Mouse (Mus musculus): ENCODE data around the gene Mrrf. TPM values are rescaled to one million over a fixed set of nuclear protein-coding genes. Genes with fewer than 3 reads are reported as not detected.
"Not testable (repeated sequence)": the region's sequence is repeated elsewhere in the genome, so short reads cannot be mapped to it uniquely, and the experiment has no call there.

The Mrrf gene
- polyA plus RNA-seq, 1 experiment from 2014 or later, result 25.7 TPM

- Histone ChIP-seq H3K27me3 (no peaks in the 10 kb centered on the region), H3K36me3 (ENCODE audit: poor library complexity, severe bottlenecking) (peaks cover 28% of the 10 kb centered on the region), H3K4me1 (no peaks in the 10 kb centered on the region), H3K9ac (no peak overlapping the region), H3K27ac (no peak overlapping the region), H3K4me3 (no peak overlapping the region), H3K9me3 (replicated peaks) (no peaks in the 10 kb centered on the region), H3K4me2 (no peak overlapping the region)
- 94% methylated on average over 7 of the region's 7 CpGs for WGBS
- ATAC-seq, result no peak
Measured at GRCm38 (mm10) chr2:36148876-36149365, 12.7 kb downstream of the Mrrf start.

GRCm38 (mm10) chr2:36152401-36152800, 16.2 kb downstream of the Mrrf start:
- 94% methylated on average over 4 of the region's 4 CpGs for WGBS
- not testable (repeated sequence) for ATAC-seq

GRCm38 (mm10) chr2:36157461-36157860, 21.3 kb downstream of the Mrrf start:
- Histone ChIP-seq H3K4me3 (no peak overlapping the region), H3K4me1 (no peaks in the 10 kb centered on the region), H3K36me3 (ENCODE audit: poor library complexity, severe bottlenecking) (peaks cover 51% of the 10 kb centered on the region), H3K27me3 (no peaks in the 10 kb centered on the region), H3K27ac (no peak overlapping the region), H3K9me3 (replicated peaks) (no peaks in the 10 kb centered on the region), H3K9ac (no peak overlapping the region), H3K4me2 (no peak overlapping the region)
- 94% methylated on average over 1 of the region's 1 CpGs for WGBS
- ATAC-seq, result no peak

More at GRCm38 (mm10) chr2:36152401-36152800, 16.2 kb downstream of the Mrrf start:
- not testable (repeated sequence) for H3K4me1 ChIP-seq; H3K9ac ChIP-seq; H3K27ac ChIP-seq; H3K27me3 ChIP-seq; H3K9me3 ChIP-seq (replicated peaks); H3K4me2 ChIP-seq; H3K4me3 ChIP-seq
- H3K36me3 ChIP-seq (ENCODE audit: poor library complexity, severe bottlenecking), result peaks cover 42% of the 10 kb centered on the region

GRCm38 (mm10) chr2:36159336-36159735, 23.1 kb downstream of the Mrrf start:
- H3K4me2 ChIP-seq, result no peak overlapping the region
- no peak for ATAC-seq
- H3K9ac ChIP-seq, result no peak overlapping the region
- peaks cover 44% of the 10 kb centered on the region for H3K36me3 ChIP-seq (ENCODE audit: poor library complexity, severe bottlenecking)
- H3K9me3 ChIP-seq (replicated peaks), result no peaks in the 10 kb centered on the region
- 88% methylated on average over 4 of the region's 4 CpGs for WGBS
- no peaks in the 10 kb centered on the region for H3K4me1 ChIP-seq
- no peak overlapping the region for H3K4me3 ChIP-seq
- H3K27ac ChIP-seq, result no peak overlapping the region
- H3K27me3 ChIP-seq, result no peaks in the 10 kb centered on the region

GRCm38 (mm10) chr2:36167990-36168618, 31.9 kb downstream of the Mrrf start:
- H3K27ac ChIP-seq, result no peak overlapping the region
- no peak for ATAC-seq
- H3K9me3 ChIP-seq (replicated peaks), result no peaks in the 10 kb centered on the region; the same call in 1 of the 2 replicates
- no peak overlapping the region for H3K4me2 ChIP-seq
- 0 out of 2 replicates have a peak, but pooled peaks cover 5% of the 10 kb centered on the region for H3K36me3 ChIP-seq (ENCODE audit: poor library complexity, severe bottlenecking)
- no peak overlapping the region for H3K9ac ChIP-seq
- H3K4me1 ChIP-seq, result peaks cover 12% of the 10 kb centered on the region
- WGBS, result 91% methylated on average over 1 of the region's 1 CpGs
- no peak overlapping the region for H3K4me3 ChIP-seq
- H3K27me3 ChIP-seq, result no peaks in the 10 kb centered on the region

- no peak overlapping the region for H3K4me2 ChIP-seq
- H3K9me3 ChIP-seq (replicated peaks), result no peaks in the 10 kb centered on the region; the same call in 1 of the 2 replicates
- no peak for ATAC-seq
- H3K27me3 ChIP-seq, result no peaks in the 10 kb centered on the region
- 89% methylated on average over 4 of the region's 4 CpGs for WGBS
- no peak overlapping the region for H3K4me3 ChIP-seq
- peaks cover 12% of the 10 kb centered on the region for H3K4me1 ChIP-seq
- H3K36me3 ChIP-seq (ENCODE audit: poor library complexity, severe bottlenecking), result no peaks in the 10 kb centered on the region
- H3K9ac ChIP-seq, result no peak overlapping the region
- no peak overlapping the region for H3K27ac ChIP-seq
Measured at GRCm38 (mm10) chr2:36169176-36169575, 33.0 kb downstream of the Mrrf start.

- Histone ChIP-seq H3K4me2 (no peak overlapping the region), H3K4me3 (no peak overlapping the region), H3K4me1 (peaks cover 12% of the 10 kb centered on the region), H3K9ac (no peak overlapping the region), H3K27ac (peak overlapping the region; percentile 25; the same call in 1 of the 2 replicates), H3K36me3 (ENCODE audit: poor library complexity, severe bottlenecking) (peaks cover 1% of the 10 kb centered on the region), H3K9me3 (replicated peaks) (no peaks in the 10 kb centered on the region), H3K27me3 (no peaks in the 10 kb centered on the region)
- WGBS, result 38% methylated on average over 4 of the region's 4 CpGs
- peak; percentile 70; the same call in 1 of the 2 replicates for ATAC-seq
Measured at GRCm38 (mm10) chr2:36172136-36172535, 35.9 kb downstream of the Mrrf start.

- H3K4me2 ChIP-seq, result no peak overlapping the region
- H3K9me3 ChIP-seq (replicated peaks), result no peaks in the 10 kb centered on the region
- 78% methylated on average over 3 of the region's 3 CpGs for WGBS
- H3K4me1 ChIP-seq, result peaks cover 12% of the 10 kb centered on the region
- H3K27me3 ChIP-seq, result no peaks in the 10 kb centered on the region
- H3K4me3 ChIP-seq, result no peak overlapping the region
- ATAC-seq, result no peak
- no peak overlapping the region for H3K9ac ChIP-seq
- H3K36me3 ChIP-seq (ENCODE audit: poor library complexity, severe bottlenecking), result peaks cover 6% of the 10 kb centered on the region
- H3K27ac ChIP-seq, result no peak overlapping the region; the same call in 1 of the 2 replicates
Measured at GRCm38 (mm10) chr2:36172574-36172973, 36.4 kb downstream of the Mrrf start.

GRCm38 (mm10) chr2:36179487-36179886, 43.3 kb downstream of the Mrrf start:
- ATAC-seq, result no peak
- Histone ChIP-seq H3K9me3 (replicated peaks) (no peaks in the 10 kb centered on the region), H3K36me3 (ENCODE audit: poor library complexity, severe bottlenecking) (peaks cover 17% of the 10 kb centered on the region), H3K9ac (no peak overlapping the region), H3K4me1 (no peaks in the 10 kb centered on the region), H3K27me3 (no peaks in the 10 kb centered on the region), H3K4me2 (no peak overlapping the region), H3K27ac (no peak overlapping the region), H3K4me3 (no peak overlapping the region)
- WGBS, result 75% methylated on average over 3 of the region's 3 CpGs

GRCm38 (mm10) chr2:36181587-36182368, 45.6 kb downstream of the Mrrf start:
- not testable (repeated sequence) for H3K9me3 ChIP-seq (replicated peaks); H3K9ac ChIP-seq; H3K27me3 ChIP-seq; H3K4me1 ChIP-seq; H3K4me2 ChIP-seq; H3K27ac ChIP-seq; H3K4me3 ChIP-seq; ATAC-seq
- H3K36me3 ChIP-seq (ENCODE audit: poor library complexity, severe bottlenecking), result peaks cover 17% of the 10 kb centered on the region
- 88% methylated on average over 4 of the region's 4 CpGs for WGBS

GRCm38 (mm10) chr2:36183278-36183677, 47.1 kb downstream of the Mrrf start:
- Histone ChIP-seq H3K9me3 (replicated peaks) (no peaks in the 10 kb centered on the region), H3K4me2 (no peak overlapping the region), H3K36me3 (ENCODE audit: poor library complexity, severe bottlenecking) (peaks cover 6% of the 10 kb centered on the region; the same call in 1 of the 2 replicates), H3K27ac (no peak overlapping the region; the same call in 1 of the 2 replicates), H3K4me3 (no peak overlapping the region), H3K4me1 (no peaks in the 10 kb centered on the region), H3K27me3 (no peaks in the 10 kb centered on the region), H3K9ac (no peak overlapping the region)
- no peak for ATAC-seq
- WGBS, result 88% methylated on average over 2 of the region's 2 CpGs

GRCm38 (mm10) chr2:36184192-36184591, 48.0 kb downstream of the Mrrf start:
- no peak overlapping the region for H3K4me2 ChIP-seq
- no peak for ATAC-seq
- 95% methylated on average over 2 of the region's 2 CpGs for WGBS
- H3K9ac ChIP-seq, result no peak overlapping the region
- H3K27me3 ChIP-seq, result no peaks in the 10 kb centered on the region
- H3K4me1 ChIP-seq, result no peaks in the 10 kb centered on the region
- H3K9me3 ChIP-seq (replicated peaks), result no peaks in the 10 kb centered on the region
- H3K4me3 ChIP-seq, result no peak overlapping the region
- no peaks in the 10 kb centered on the region; the same call in 1 of the 2 replicates for H3K36me3 ChIP-seq (ENCODE audit: poor library complexity, severe bottlenecking)
- no peak overlapping the region for H3K27ac ChIP-seq

All from forebrain, embryonic 13.5 days (tissue).